Mouse (Mus musculus) left cerebral cortex, adult 8-10 months (tissue): Measurements from ENCODE around the gene Tox3. TPM values are rescaled to one million over a fixed set of nuclear protein-coding genes. Genes with fewer than 3 reads are reported as not detected.

Source experiments
- DNase-seq, 2 experiments: peaks; one replicate each; pipeline ENCODE4 v3.0.0; 2022; ENCODE audit warnings: low spot score in 2 of 2
- total RNA-seq, 4 experiments: library from RNA; stranded (reverse); gene quantifications; 2 replicates each; pipeline ENCODE4 v1.2.4; 2022

Tox3 gene
- 10 to 100 TPM; 20.6 to 22.6 (median 21.2) TPM for total RNA-seq

DNA sequence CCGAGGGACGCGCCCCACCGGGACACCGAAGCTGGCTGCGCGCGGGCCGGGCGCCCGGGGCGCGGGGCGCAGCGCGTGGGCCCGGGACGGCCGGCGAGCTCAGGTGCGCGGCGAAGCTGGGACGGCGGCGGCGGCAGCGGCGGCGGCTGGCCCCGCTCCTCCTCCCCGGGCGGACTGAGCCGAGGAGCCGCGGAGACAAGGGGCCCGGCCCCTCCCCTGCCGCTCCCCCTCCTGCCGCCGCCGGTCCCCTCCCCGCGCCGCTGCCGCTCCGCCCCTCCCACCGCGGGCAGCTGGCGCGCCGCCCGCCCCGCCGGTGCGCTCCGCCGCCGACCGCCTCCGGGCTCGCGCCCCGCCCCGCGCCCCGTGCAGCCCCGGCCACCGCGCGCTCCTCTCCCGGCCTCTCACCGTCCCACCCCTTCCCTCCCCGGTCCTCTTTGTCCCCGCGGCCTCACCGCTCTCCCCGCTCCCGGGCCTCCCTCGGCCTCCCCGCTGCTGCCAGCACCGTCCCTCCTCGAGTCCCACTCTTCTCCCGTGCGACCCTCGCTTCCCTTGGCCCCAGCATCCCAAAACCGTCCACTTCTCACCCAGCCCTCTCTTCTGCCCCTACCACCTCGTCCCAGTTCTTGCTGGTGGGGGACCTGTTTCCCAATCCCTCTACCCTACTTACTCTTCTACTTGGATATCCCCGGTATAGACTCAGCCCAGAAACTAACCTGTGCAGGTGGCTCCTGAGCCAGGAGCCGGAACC, at the start of gene Tox3:
Gene Tox3 (minus strand): TSS at position 166 of the 748 bp plus-strand sequence.
- no peak for DNase-seq

GRCm38 (mm10) chr8:90392643-90393042, 44.5 kb upstream of the Tox3 start:
- no peak for DNase-seq

DNA sequence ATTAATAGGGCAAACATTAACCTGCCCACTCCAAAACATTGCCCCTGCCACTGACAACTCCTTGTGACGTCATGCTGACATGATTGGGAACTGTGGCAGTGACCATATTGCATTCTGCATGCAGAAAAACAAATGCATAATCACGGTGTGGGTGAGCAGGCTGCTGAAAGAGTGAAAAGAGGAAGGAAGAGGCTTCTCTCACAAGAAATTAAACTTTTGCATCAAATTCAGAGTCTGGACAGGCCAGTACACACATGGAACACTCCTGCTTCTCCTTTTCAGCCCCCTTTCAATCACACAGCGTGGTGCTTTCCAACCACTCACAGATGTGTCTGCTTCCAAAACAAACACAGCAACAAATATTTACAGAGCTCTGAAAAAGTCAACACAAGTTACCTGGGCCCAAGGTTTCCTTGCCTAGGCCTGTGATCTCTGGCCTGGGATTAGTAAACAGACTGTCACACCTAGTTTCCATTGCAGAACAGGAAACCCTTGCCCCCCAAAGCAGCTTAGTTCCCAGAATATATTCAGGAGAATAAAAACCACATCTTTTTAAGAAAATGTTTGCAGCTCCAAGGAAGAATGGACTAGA, 43.4 kb upstream of the Tox3 start:
- no peak for DNase-seq

DNA sequence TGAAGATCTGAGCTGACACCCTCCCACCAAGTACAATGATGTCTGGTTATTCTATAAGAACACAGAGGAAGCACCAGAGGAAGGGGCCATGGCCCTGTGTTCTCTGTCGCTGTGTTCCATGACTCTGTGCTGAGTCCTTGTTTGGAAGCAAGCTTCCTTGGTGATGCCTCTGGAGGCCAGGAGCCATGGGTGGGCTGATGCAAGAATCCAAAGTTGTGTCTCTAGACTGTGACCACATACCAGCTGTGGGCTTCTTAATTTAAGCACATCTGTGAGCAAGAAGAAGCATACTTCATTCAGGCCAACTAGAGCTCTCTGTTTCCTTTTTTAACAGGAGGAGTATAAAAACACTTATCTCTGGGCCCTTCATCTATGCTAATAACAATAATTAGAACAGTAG, 42.7 kb upstream of the Tox3 start:
- DNase-seq = no peak

- no peak for DNase-seq
These were observed 30.9 kb upstream of the Tox3 start for GRCm38 (mm10) chr8:90379064-90379463.

DNA sequence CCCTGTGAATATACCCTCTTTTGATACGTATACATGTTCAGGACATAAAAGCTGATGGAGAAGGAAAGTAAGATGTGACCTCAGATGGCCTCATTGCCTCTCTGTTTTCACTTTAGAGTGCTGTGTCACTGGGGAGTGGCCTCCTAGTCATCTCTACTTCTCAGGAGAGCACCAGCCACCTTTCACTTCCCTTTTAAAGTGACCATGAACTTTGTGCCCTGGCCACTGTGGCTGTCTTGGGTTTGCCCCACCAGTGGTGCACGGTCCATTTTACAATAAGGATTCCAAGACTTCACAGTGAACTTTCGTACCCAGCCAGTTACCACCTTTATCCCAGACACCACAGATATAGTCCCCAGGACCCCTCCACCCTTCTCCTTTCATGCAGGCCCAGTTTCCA, 29.9 kb upstream of the Tox3 start:
- no peak for DNase-seq

GRCm38 (mm10) chr8:90371611-90372222, 23.6 kb upstream of the Tox3 start:
- DNase-seq = no peak

DNA sequence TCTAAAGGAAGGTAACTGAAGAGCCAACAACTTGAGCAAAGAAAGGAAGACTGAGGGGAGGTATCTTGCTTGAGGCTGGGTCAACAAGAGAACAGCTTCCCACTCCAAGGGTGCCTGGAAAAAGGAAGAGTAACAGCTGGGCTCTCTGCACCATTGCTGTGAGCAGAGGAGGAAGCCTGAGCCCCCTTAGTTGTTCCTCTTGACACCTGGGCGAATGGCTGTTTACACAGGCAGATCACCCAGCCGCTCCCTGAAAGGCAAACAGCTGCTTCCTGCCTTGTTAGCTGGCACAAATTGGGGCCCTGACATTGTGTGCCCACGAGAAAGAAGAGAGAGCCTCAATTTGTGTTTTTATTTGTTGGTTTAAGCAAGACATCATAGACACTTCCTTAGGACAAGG, 21.7 kb upstream of the Tox3 start:
- no peak for DNase-seq

DNA sequence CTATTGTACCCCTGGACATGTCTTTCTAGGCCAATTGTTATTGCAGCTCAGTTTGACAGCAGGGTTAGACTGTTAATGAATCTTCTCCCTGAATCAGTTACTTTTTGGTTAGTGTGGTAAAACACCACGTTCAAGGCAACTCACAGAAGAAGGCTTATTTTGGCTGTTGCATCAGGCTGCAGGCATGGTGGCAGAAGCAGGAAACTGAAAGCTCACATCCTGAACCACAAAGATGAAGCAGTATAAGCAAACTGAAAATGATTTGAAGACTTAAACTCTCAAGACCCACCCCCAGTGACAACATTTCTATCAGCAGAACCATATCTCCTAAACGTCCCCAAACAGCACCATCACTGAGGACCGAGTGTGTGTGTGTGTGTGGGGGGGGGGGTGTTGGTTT, 8.6 kb upstream of the Tox3 start:
- DNase-seq = no peak

- DNase-seq = no peak
These were observed 6.6 kb upstream of the Tox3 start for GRCm38 (mm10) chr8:90354782-90355181.

DNA sequence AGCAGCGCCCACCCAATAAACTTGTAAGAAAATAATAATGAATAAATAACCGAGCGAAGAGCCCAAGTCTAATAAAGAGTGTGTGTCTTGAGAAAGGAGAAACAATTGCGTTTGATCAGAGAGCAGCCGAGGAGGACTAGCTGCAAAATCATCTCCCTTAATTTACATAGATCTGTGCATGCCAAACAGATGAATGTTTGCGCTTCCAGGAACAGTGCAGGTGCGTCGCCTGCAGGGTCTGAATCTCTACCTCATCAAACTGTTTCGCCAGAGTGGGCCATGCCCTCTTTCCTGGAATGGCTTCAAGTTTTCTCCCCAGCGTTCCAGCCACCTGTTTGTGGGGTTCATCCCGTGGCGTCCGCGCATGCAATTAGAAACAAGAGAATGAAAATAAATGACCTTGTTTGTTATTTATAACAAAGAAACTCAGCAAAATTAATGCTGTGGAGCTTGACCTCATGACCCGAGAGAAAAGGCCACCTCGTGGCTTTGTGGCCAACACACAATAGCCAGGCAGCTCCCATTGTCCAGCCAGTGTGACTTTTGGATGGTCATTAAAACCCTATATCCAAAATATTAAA, 5.9 kb upstream of the Tox3 start:
- DNase-seq = no peak

- DNase-seq = no peak
These were observed 5.4 kb upstream of the Tox3 start for GRCm38 (mm10) chr8:90353499-90353898.

DNA sequence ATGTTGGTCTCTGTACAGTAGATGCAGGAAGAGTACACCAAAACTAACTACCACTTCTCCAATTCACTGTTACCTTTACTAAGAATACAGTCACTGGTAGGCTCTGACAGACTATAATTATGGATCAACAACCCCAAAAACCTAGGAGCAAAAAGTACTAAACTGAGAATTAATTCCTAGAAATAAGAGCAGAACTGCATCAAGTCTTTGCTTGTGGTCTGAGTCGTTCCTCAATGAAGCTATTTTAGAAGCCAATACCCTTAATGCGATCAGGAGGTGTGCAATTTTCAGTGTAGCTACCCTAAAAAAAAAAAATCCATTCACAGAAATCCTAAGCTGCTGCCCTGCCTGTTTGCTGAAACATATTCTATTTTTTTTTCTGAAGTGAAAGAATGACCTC, 4.8 kb upstream of the Tox3 start:
- no peak for DNase-seq

DNA sequence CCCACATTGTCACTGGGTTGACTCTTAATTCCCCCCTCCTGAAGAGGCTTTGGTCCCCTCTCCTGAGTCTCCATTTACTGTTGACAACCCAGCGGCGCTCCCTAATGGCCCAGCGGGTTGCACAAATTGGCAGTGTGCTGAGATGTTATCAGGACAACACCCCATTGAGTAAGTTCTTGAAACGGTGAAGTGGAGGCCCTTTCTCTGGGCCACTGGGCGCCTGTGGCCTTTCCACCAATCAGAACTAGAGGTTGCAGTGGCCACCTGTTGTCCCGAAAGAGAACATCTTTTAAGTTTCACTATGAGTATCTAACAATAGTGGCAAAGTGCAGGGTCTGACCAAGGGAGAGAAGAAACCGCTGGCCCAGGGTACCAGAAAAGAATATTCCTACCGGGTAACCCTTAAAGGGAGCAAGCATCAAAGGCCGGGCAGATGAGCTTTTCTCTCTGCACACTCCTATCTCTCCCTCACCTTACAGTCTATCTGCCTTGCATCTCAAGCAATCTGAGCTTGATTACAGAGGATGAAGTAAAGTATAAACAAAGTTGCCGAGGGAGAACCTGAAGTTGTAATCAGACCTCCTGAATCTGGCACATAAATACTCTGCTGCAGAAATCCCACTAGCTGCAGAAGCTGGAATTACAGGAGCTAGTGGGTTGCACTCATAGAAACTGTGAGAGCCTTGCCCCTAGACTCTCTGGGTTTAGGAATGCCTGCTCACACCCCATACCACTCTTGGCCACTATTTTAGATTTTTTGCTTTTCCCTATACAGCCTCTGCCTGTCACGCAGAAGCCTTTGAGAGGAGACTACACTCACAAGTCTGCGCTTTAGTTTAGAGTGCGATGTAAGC, 1.8 kb upstream of the Tox3 start:
- DNase-seq = no peak

DNA sequence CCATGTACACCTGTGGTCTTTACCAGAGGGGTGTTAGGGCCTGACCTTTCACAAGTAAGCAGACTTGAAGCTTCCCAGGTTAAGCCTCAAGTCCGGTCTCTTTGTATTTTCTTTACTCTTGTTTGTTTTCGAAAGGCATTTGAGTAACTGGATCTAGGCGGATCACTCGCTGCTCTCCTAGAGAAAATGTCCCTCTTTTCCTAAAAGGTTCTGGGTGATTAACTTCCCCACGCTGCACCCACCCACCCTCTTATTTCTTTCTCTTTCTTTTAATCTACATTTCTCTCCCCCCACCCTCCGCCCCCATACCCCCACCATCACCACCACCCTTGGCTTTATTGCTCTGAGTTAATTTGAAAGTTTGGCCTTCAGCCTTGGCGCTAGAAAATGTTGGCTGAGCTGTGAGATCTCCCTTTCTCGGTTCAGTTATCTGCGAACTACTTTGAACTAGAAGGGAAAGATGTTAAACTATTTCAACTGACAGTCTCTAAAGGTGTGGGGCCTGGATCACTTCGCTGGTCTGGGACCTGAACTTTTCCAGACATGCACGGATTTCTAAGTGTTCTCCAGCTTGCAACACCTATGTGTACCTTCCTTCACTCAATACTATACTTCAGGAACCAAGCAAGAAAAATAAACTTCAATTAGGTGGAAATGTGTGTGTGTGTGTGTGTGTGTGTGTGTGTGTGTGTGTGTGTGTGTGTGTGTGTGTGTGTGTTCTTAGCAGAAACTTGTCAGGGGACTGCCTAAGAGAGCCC, 962 bp upstream of the Tox3 start:
- no peak for DNase-seq

DNA sequence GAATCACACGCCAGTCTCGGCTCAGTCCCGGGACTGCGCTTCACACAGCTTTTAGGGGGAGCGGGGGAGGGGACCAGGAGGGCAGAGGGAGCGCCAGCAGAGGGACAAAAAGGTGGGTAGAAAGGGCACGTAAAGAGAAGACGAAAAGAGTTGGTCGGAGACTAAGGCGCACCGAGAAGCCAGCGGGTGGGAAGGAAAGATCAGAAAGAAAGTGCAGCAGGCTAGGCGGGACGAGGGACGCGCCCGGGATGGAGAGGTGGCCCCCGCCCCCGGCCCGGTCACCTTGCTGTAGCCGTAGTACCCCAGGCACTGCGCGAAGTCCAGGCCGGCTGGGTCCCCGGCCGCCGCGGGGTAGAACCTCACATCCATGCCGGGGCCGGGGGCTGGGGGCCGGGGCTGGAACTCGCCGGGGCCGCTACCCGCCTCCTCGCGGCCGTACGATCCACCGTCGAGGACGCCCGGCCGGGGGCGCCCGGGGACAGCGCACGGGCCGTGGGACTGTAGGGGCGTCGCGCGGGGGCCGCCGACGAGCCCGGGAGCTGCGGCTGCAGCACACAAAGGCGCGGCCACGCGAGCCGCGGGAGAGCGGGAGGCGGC, 464 bp downstream of the Tox3 start:
- no peak for DNase-seq

DNA sequence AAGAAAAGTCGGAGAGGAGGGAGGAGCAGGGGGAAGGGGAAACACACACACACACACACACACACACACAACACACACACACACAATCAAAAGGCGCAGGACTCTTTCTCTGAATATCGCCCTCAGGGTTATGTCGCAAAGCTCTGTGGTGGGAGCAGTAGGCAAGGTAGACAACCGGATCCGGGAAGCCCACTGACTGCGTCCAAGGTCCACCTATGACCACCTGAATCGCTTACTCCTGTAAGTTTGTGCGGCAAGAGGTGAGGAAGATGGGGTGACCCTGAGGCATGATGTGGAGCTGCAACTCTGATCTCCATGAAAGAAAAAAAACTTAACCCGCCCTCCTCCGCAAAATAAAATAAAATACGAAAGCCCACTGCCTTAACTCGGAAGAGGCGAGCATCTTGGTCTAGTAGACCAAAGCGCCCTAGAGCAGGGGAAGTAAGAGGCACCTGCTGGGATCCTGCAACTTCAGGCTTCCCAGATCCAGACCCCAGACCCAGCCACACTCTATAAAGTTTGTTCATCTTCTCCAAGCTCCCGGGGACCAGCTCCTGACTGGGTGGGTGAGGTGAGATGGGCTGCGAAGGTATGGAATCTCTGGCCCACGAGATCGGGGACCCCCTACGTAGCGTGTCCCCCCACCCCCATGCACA, 1.1 kb downstream of the Tox3 start:
- DNase-seq = no peak

GRCm38 (mm10) chr8:90346138-90346879, 1.8 kb downstream of the Tox3 start:
- no peak for DNase-seq
